Mouse (Mus musculus) adipose tissue, adult 10 weeks (tissue): Measurements from ENCODE around the gene Ywhag. TPM values are rescaled to one million over a fixed set of nuclear protein-coding genes. Genes with fewer than 3 reads are reported as not detected.

Experiments used
- polyA plus RNA-seq: library from polyadenylated mRNA; stranded (reverse); fragments of 350-450 nt; fragmentation: Illumina TruSeq; extraction: RNeasy Lipid Tissue Mini Kit (QIAGEN cat#74804); gene quantifications from one replicate; pipeline ENCODE4 v1.2.3, GENCODE M21; 2014; ENCODE audit warnings: low read depth, low replicate concordance

Ywhag gene
- 136 TPM for polyA plus RNA-seq

GRCm38 (mm10) chr5:135934481-135935175, at the start of gene Ywhag:
Gene Ywhag (minus strand): TSS chr5:135934616.

DNA sequence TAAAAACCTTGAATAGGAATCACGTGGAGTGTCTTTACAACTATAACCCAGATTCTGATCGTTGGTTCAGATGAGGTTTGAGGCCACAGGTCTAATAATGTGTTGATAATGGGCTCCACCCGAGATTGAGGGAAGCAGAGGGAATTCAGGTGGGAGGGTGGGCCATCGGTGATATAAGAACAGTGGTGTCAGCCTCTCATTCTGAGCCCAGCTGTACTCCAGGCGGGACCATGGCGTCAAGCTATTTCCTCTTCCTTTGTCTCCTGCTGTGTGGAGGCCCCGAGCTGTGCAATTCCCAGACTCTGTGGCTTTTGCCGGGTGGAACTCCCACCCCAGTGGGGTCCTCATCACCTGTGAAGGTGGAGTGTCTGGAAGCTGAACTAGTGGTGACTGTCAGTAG, 45.5 kb upstream of the Ywhag start, which contains the start of gene Zp3:
Gene Zp3, plus strand, starts transcription at position 196 of the 400 bp plus-strand sequence.

GRCm38 (mm10) chr5:135974365-135974764, 39.9 kb upstream of the Ywhag start, which contains the start of gene Ssc4d:
Gene Ssc4d (minus strand): TSS chr5:135974531.

GRCm38 (mm10) chr5:135887675-135888102, 46.7 kb downstream of the Ywhag start, which contains the start of gene Hspb1:
Gene Hspb1 (plus strand): TSS chr5:135887919.

Other genes with a start within 250 kb of the Ywhag start
- 92.4 TPM for gene Tmem120a, start 190.2 kb downstream of the Ywhag start, polyA plus RNA-seq
- gene Styxl1, start 156.2 kb downstream of the Ywhag start, polyA plus RNA-seq: 3.8 TPM
- gene Mdh2, start 156.1 kb downstream of the Ywhag start, polyA plus RNA-seq: 245 TPM
- not detected for gene Srrm3, start 127.7 kb downstream of the Ywhag start, polyA plus RNA-seq
- gene Hspb1, start 46.7 kb downstream of the Ywhag start, polyA plus RNA-seq: 85.0 TPM
- 7.0 TPM for gene Ssc4d, start 39.9 kb upstream of the Ywhag start, polyA plus RNA-seq
- not detected for gene Zp3, start 45.5 kb upstream of the Ywhag start, polyA plus RNA-seq
- 29.3 TPM for gene Dtx2, start 60.2 kb upstream of the Ywhag start, polyA plus RNA-seq
- gene Upk3b, start 103.9 kb upstream of the Ywhag start, polyA plus RNA-seq: 35.5 TPM
- gene Upk3bl, start 119.9 kb upstream of the Ywhag start, polyA plus RNA-seq: not detected
- 12.6 TPM for gene Rasa4, start 149.3 kb upstream of the Ywhag start, polyA plus RNA-seq
- 89.6 TPM for gene Polr2j, start 182.0 kb upstream of the Ywhag start, polyA plus RNA-seq
- gene Lrwd1, start 201.5 kb upstream of the Ywhag start, polyA plus RNA-seq: 15.6 TPM
- 6.9 TPM for gene Alkbh4, start 201.5 kb upstream of the Ywhag start, polyA plus RNA-seq
- 5.1 TPM for gene Orai2, start 236.1 kb upstream of the Ywhag start, polyA plus RNA-seq